Mouse (Mus musculus) embryonic facial prominence, embryonic 15.5 days (tissue): Measurements from ENCODE around the gene Tmem87b. TPM values are rescaled to one million over a fixed set of nuclear protein-coding genes. Genes with fewer than 3 reads are reported as not detected.

Source experiments
- ATAC-seq: fragments of 200-750 bp; cut with Nextera tagmentation; 2 replicates; pipeline ENCODE4 v1.8.0; 2017; ENCODE audit warnings: low read depth, moderate TSS enrichment; ENCODE audit not compliant: insufficient number of reproducible peaks, low FRiP score, low TSS enrichment
- H3K27ac ChIP-seq: fragments of 300-500 bp; sonication (generic); replicated peaks from 2 replicates; pipeline ENCODE4 v1.5.1; 2015; ENCODE audit warnings: mild to moderate bottlenecking, inconsistent platforms
- H3K27me3 ChIP-seq: fragments of 300-500 bp; sonication (generic); 2 replicates; pipeline ENCODE4 v1.6.1; 2015; ENCODE audit warnings: inconsistent platforms
- H3K36me3 ChIP-seq: fragments of 300-500 bp; sonication (generic); 2 replicates; pipeline ENCODE4 v1.6.1; 2015; ENCODE audit warnings: mild to moderate bottlenecking, inconsistent platforms
- H3K4me1 ChIP-seq: fragments of 300-500 bp; sonication (generic); 2 replicates; pipeline ENCODE4 v1.6.1; 2015; ENCODE audit warnings: inconsistent platforms
- H3K4me2 ChIP-seq: fragments of 300-500 bp; sonication (generic); replicated peaks from 2 replicates; pipeline ENCODE4 v1.6.1; 2015; ENCODE audit warnings: mild to moderate bottlenecking, inconsistent platforms
- H3K4me3 ChIP-seq: fragments of 300-500 bp; sonication (generic); replicated peaks from 2 replicates; pipeline ENCODE4 v1.5.1; 2015; ENCODE audit warnings: mild to moderate bottlenecking, inconsistent platforms
- H3K9ac ChIP-seq: fragments of 300-500 bp; sonication (generic); 2 replicates; pipeline ENCODE4 v1.6.1; 2015; ENCODE audit warnings: inconsistent platforms
- H3K9me3 ChIP-seq: fragments of 300-500 bp; sonication (generic); replicated peaks from 2 replicates; pipeline ENCODE4 v1.6.1; 2016; ENCODE audit warnings: inconsistent platforms
- WGBS: fragments of 180-500 bp; shearing (Covaris S2); methylation state at CpG from one replicate; pipeline ENCODE4 v1.1.7; 2015; 5-methylcytosine and 5-hydroxymethylcytosine counted together
- polyA plus RNA-seq: library from polyadenylated mRNA; unstranded; fragments of >200 nt; fragmentation: Nextera tagmentation; extraction: Ambion mirVana; gene quantifications from 2 replicates; pipeline ENCODE4 v1.2.1, GENCODE M21; 2015

Gene Tmem87b
- polyA plus RNA-seq, 1 experiment from 2014 or later, result 29.9 TPM

- no peak for ATAC-seq
- H3K36me3 ChIP-seq, result peaks cover 42% of the 10 kb centered on the region
- no peak overlapping the region for H3K4me3 ChIP-seq
- H3K4me1 ChIP-seq, result no peaks in the 10 kb centered on the region
- H3K27ac ChIP-seq, result no peak overlapping the region
- no peaks in the 10 kb centered on the region for H3K9me3 ChIP-seq
- H3K9ac ChIP-seq, result no peak overlapping the region
- H3K4me2 ChIP-seq, result no peak overlapping the region
- H3K27me3 ChIP-seq, result no peaks in the 10 kb centered on the region
- WGBS, result 89% methylated on average over 11 of the region's 11 CpGs
These were observed 26.9 kb upstream of the Tmem87b start for GRCm38 (mm10) chr2:128790875-128791614.

GRCm38 (mm10) chr2:128793958-128794357 lies 24.0 kb upstream of the Tmem87b start:
- no peak overlapping the region for H3K4me3 ChIP-seq
- ATAC-seq, result no peak

GRCm38 (mm10) chr2:128796463-128796862 lies 21.5 kb upstream of the Tmem87b start:
- H3K9me3 ChIP-seq, result no peaks in the 10 kb centered on the region
- WGBS, result 58% methylated on average over 6 of the region's 6 CpGs
- no peak overlapping the region for H3K27ac ChIP-seq
- H3K36me3 ChIP-seq, result peaks cover 53% of the 10 kb centered on the region
- H3K9ac ChIP-seq, result no peak overlapping the region
- H3K4me3 ChIP-seq, result no peak overlapping the region
- H3K27me3 ChIP-seq, result no peaks in the 10 kb centered on the region
- no peak for ATAC-seq
- H3K4me2 ChIP-seq, result no peak overlapping the region
- no peaks in the 10 kb centered on the region for H3K4me1 ChIP-seq

More at GRCm38 (mm10) chr2:128793958-128794357, 24.0 kb upstream of the Tmem87b start:
- Histone ChIP-seq H3K4me1 (no peaks in the 10 kb centered on the region), H3K4me2 (no peak overlapping the region), H3K9ac (no peak overlapping the region), H3K27ac (no peak overlapping the region), H3K36me3 (peaks cover 46% of the 10 kb centered on the region), H3K9me3 (no peaks in the 10 kb centered on the region), H3K27me3 (no peaks in the 10 kb centered on the region)
- 81% methylated on average over 6 of the region's 6 CpGs for WGBS

- Histone ChIP-seq H3K4me3 (no peak overlapping the region), H3K9ac (no peak overlapping the region), H3K27ac (no peak overlapping the region), H3K36me3 (peaks cover 31% of the 10 kb centered on the region), H3K4me1 (no peaks in the 10 kb centered on the region), H3K27me3 (no peaks in the 10 kb centered on the region), H3K4me2 (no peak overlapping the region), H3K9me3 (no peaks in the 10 kb centered on the region)
- WGBS, result 95% methylated on average over 4 of the region's 4 CpGs
- no peak for ATAC-seq
These were observed 14.5 kb upstream of the Tmem87b start for GRCm38 (mm10) chr2:128803441-128803840.

- Histone ChIP-seq H3K9ac (no peak overlapping the region), H3K4me2 (no peak overlapping the region), H3K36me3 (peaks cover 18% of the 10 kb centered on the region), H3K27ac (no peak overlapping the region), H3K9me3 (no peaks in the 10 kb centered on the region), H3K4me3 (no peak overlapping the region), H3K27me3 (no peaks in the 10 kb centered on the region), H3K4me1 (no peaks in the 10 kb centered on the region)
- no peak for ATAC-seq
- 63% methylated on average over 4 of the region's 4 CpGs for WGBS
These were observed 12.6 kb upstream of the Tmem87b start for GRCm38 (mm10) chr2:128805341-128805740.

- H3K27me3 ChIP-seq, result no peaks in the 10 kb centered on the region
- no peak overlapping the region for H3K4me2 ChIP-seq
- no peaks in the 10 kb centered on the region for H3K4me1 ChIP-seq
- WGBS, result 47% methylated on average over 8 of the region's 8 CpGs
- no peak overlapping the region for H3K4me3 ChIP-seq
- no peak overlapping the region for H3K9ac ChIP-seq
- no peaks in the 10 kb centered on the region for H3K9me3 ChIP-seq
- H3K27ac ChIP-seq, result no peak overlapping the region
- peaks cover 8% of the 10 kb centered on the region for H3K36me3 ChIP-seq
- no peak for ATAC-seq
These were observed 11.4 kb upstream of the Tmem87b start for GRCm38 (mm10) chr2:128806561-128806960.

GRCm38 (mm10) chr2:128812761-128813160 lies 5.2 kb upstream of the Tmem87b start:
- ATAC-seq, result no peak
- Histone ChIP-seq H3K9ac (no peak overlapping the region), H3K9me3 (no peaks in the 10 kb centered on the region), H3K4me3 (no peak overlapping the region), H3K27me3 (no peaks in the 10 kb centered on the region), H3K36me3 (no peaks in the 10 kb centered on the region), H3K27ac (no peak overlapping the region), H3K4me2 (no peak overlapping the region), H3K4me1 (0 out of 2 replicates have a peak, but pooled peaks cover 3% of the 10 kb centered on the region)
- WGBS, result 35% methylated on average over 2 of the region's 2 CpGs

GRCm38 (mm10) chr2:128816311-128816710 lies 1.6 kb upstream of the Tmem87b start:
- peaks cover 14% of the 10 kb centered on the region for H3K4me1 ChIP-seq
- H3K9me3 ChIP-seq, result no peaks in the 10 kb centered on the region
- no peak for ATAC-seq
- H3K9ac ChIP-seq, result no peak overlapping the region
- no peak overlapping the region for H3K4me3 ChIP-seq
- WGBS, result 73% methylated on average over 1 of the region's 1 CpGs
- H3K36me3 ChIP-seq, result no peaks in the 10 kb centered on the region
- H3K27ac ChIP-seq, result no peak overlapping the region
- H3K4me2 ChIP-seq, result no peak overlapping the region
- H3K27me3 ChIP-seq, result no peaks in the 10 kb centered on the region

GRCm38 (mm10) chr2:128816916-128817315 lies 1.0 kb upstream of the Tmem87b start:
- Histone ChIP-seq H3K36me3 (no peaks in the 10 kb centered on the region), H3K27ac (peak overlapping the region; percentile 95), H3K9ac (no peak overlapping the region), H3K27me3 (no peaks in the 10 kb centered on the region), H3K4me3 (peak overlapping the region; percentile 72), H3K4me2 (peak overlapping the region; percentile 75), H3K4me1 (peaks cover 14% of the 10 kb centered on the region), H3K9me3 (no peaks in the 10 kb centered on the region)
- 29% methylated on average over 6 of the region's 6 CpGs for WGBS
- ATAC-seq, result no peak

- WGBS, result 0% methylated on average over 7 of the region's 7 CpGs
- H3K4me1 ChIP-seq, result peaks cover 14% of the 10 kb centered on the region
- H3K9ac ChIP-seq, result 0 out of 2 replicates have a peak overlapping the region, but pooled peaks have one; percentile 45
- peak overlapping the region; percentile 75 for H3K4me2 ChIP-seq
- no peaks in the 10 kb centered on the region for H3K27me3 ChIP-seq
- no peaks in the 10 kb centered on the region for H3K9me3 ChIP-seq
- peak overlapping the region; percentile 95 for H3K27ac ChIP-seq
- ATAC-seq, result peak; percentile 63
- no peaks in the 10 kb centered on the region for H3K36me3 ChIP-seq
- H3K4me3 ChIP-seq, result peak overlapping the region; percentile 72
These were observed 532 bp upstream of the Tmem87b start for GRCm38 (mm10) chr2:128817387-128817785.

GRCm38 (mm10) chr2:128818956-128819643 lies 1.2 kb downstream of the Tmem87b start:
- WGBS, result 16% methylated on average over 14 of the region's 14 CpGs

More at GRCm38 (mm10) chr2:128818956-128819643, 1.2 kb downstream of the Tmem87b start:
- Histone ChIP-seq H3K9me3 (no peaks in the 10 kb centered on the region), H3K4me2 (peak overlapping the region; percentile 75), H3K27me3 (no peaks in the 10 kb centered on the region), H3K4me1 (peaks cover 14% of the 10 kb centered on the region), H3K27ac (peak overlapping the region; percentile 95), H3K36me3 (no peaks in the 10 kb centered on the region; the same call in 1 of the 2 replicates), H3K4me3 (peak overlapping the region; percentile 72), H3K9ac (peak overlapping the region; percentile 59)
- ATAC-seq, result no peak
